Mouse (Mus musculus): ENCODE results near the gene Slc5a5.

DNA sequence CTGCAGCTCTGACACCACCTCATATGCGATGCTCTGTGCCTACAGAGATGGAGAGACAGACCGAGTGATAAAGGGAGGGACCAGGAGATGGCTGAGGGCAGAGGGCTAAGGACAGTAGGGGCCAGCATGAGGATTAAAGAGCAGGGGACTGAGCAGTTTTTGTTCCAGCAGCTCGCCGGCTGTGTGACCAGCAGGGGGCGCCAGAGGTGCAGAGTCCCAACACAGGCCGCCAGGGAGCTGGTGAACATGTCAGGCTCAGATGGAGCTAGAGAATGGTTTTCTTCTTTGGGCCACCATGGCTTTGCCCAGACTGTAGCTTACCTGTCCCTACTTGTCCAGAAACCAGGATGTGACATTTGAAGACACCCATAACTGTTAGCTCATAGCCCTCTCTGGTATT lies 48.0 kb downstream of the Slc5a5 start:
- no peak for TF ChIP-seq POLR2A (IDR thresholded peaks at IDR 0.05; ENCODE audit: extremely low read depth, insufficient read depth, low read length)
- TF ChIP-seq CTCF (IDR thresholded peaks at IDR 0.05; ENCODE audit: extremely low read depth, insufficient read depth, low read length), result peak; percentile 78

Measured in cortical plate, adult 2 months (tissue).